Mouse (Mus musculus): ENCODE results near the gene Lrrc23. TPM values are rescaled to one million over a fixed set of nuclear protein-coding genes. Genes with fewer than 3 reads are reported as not detected.
"Not testable (repeated sequence)": the region's sequence is repeated elsewhere in the genome, so short reads cannot be mapped to it uniquely, and the experiment has no call there.

The Lrrc23 gene
- total RNA-seq, 2 experiments from 2014 or later: 0.17 TPM; not detected in 1

- ATAC-seq (replicated peaks; ENCODE audit: poor library complexity): peak; percentile 30
These were observed 29.0 kb upstream of the Lrrc23 start, which contains the start of gene Spsb2 for GRCm38 (mm10) chr6:124808358-124809012. Gene Spsb2, plus strand, starts transcription at chr6:124808661.

GRCm38 (mm10) chr6:124807986-124808357, 28.4 kb upstream of the Lrrc23 start:
- ATAC-seq (replicated peaks; ENCODE audit: poor library complexity): no peak

GRCm38 (mm10) chr6:124807366-124807765, 27.8 kb upstream of the Lrrc23 start:
- no peak for ATAC-seq (replicated peaks; ENCODE audit: poor library complexity)

- no peak for ATAC-seq (replicated peaks; ENCODE audit: poor library complexity)
These were observed 27.1 kb upstream of the Lrrc23 start for GRCm38 (mm10) chr6:124806446-124807140.

- peak; percentile 69 for ATAC-seq (replicated peaks; ENCODE audit: poor library complexity)
These were observed 26.1 kb upstream of the Lrrc23 start for GRCm38 (mm10) chr6:124805341-124806321.

- no peak for ATAC-seq (replicated peaks; ENCODE audit: poor library complexity)
These were observed 24.8 kb upstream of the Lrrc23 start for GRCm38 (mm10) chr6:124804341-124804740.

GRCm38 (mm10) chr6:124803691-124804090, 24.2 kb upstream of the Lrrc23 start:
- ATAC-seq (replicated peaks; ENCODE audit: poor library complexity): not testable (repeated sequence)

GRCm38 (mm10) chr6:124803061-124803460, 23.5 kb upstream of the Lrrc23 start:
- no peak for ATAC-seq (replicated peaks; ENCODE audit: poor library complexity)

GRCm38 (mm10) chr6:124802400-124802799, 22.9 kb upstream of the Lrrc23 start:
- peak; percentile 26; the same call in 1 of the 2 replicates for ATAC-seq (replicated peaks; ENCODE audit: poor library complexity)

- ATAC-seq (replicated peaks; ENCODE audit: poor library complexity): no peak
These were observed 16.7 kb upstream of the Lrrc23 start for GRCm38 (mm10) chr6:124796200-124796599.

- no peak for ATAC-seq (replicated peaks; ENCODE audit: poor library complexity)
These were observed 16.3 kb upstream of the Lrrc23 start for GRCm38 (mm10) chr6:124795781-124796180.

GRCm38 (mm10) chr6:124791911-124792310, 12.4 kb upstream of the Lrrc23 start:
- no peak for ATAC-seq (replicated peaks; ENCODE audit: poor library complexity)

- peak; percentile 53; the same call in 1 of the 2 replicates for ATAC-seq (replicated peaks; ENCODE audit: poor library complexity)
These were observed 10.6 kb upstream of the Lrrc23 start for GRCm38 (mm10) chr6:124790121-124790520.

GRCm38 (mm10) chr6:124789519-124789918, 10.0 kb upstream of the Lrrc23 start:
- no peak for ATAC-seq (replicated peaks; ENCODE audit: poor library complexity)

GRCm38 (mm10) chr6:124787722-124788121, 8.2 kb upstream of the Lrrc23 start:
- no peak for ATAC-seq (replicated peaks; ENCODE audit: poor library complexity)

- ATAC-seq (replicated peaks; ENCODE audit: poor library complexity): peak; percentile 85
These were observed 7.4 kb upstream of the Lrrc23 start for GRCm38 (mm10) chr6:124786756-124787420.

GRCm38 (mm10) chr6:124782436-124782835, 2.9 kb upstream of the Lrrc23 start:
- ATAC-seq (replicated peaks; ENCODE audit: poor library complexity): peak; percentile 43

GRCm38 (mm10) chr6:124780917-124781316, 1.4 kb upstream of the Lrrc23 start:
- ATAC-seq (replicated peaks; ENCODE audit: poor library complexity): no peak

GRCm38 (mm10) chr6:124779984-124780416, 473 bp upstream of the Lrrc23 start:
- ATAC-seq (replicated peaks; ENCODE audit: poor library complexity): no peak; the same call in 1 of the 2 replicates

- ATAC-seq (replicated peaks; ENCODE audit: poor library complexity): no peak
These were observed 9.0 kb downstream of the Lrrc23 start for GRCm38 (mm10) chr6:124770511-124770910.
